Mouse (Mus musculus) mouse embryonic stem cell (cell line): Measurements from ENCODE around the gene Vmn2r9.
"Not testable (repeated sequence)": the region's sequence is repeated elsewhere in the genome, so short reads cannot be mapped to it uniquely, and the experiment has no call there.

Experiments
- in situ Hi-C, 2 experiments: fragments of 300-500 bp; cut with MboI; formaldehyde crosslinking; loops; 1 replicate in 1 of 2; 3 replicates in 1 of 2; pipeline ENCODE4 v1.14.3; 2019 to 2020; ENCODE audit warnings: low sequenced_read_pairs in 2 of 2, low pct_unique_long_range_greater_than_20kb in 1 of 2, mixed read lengths in 1 of 2; ENCODE audit not compliant: unreplicated experiment in 1 of 2

Gene Vmn2r9

GRCm38 (mm10) chr5:108852501-108852900 is at the start of gene Vmn2r9:
TSS of gene Vmn2r9 (minus strand) at chr5:108852601.
- in situ Hi-C loops: not testable (repeated sequence)

GRCm38 (mm10) chr5:108866746-108867145 is 14.3 kb upstream of the Vmn2r9 start:
- in situ Hi-C loops: loop anchor here in 1 of 2 experiments (10.0 kb wide), 1 partner anchor 208 kb away; no protein-coding TSS in a partner anchor

- in situ Hi-C loops: no loop called here
Measured at GRCm38 (mm10) chr5:108849466-108849865, 2.9 kb downstream of the Vmn2r9 start.

- in situ Hi-C loops: no loop called here
Measured at GRCm38 (mm10) chr5:108836156-108836555, 16.2 kb downstream of the Vmn2r9 start.

- in situ Hi-C loops: no loop called here
Measured at GRCm38 (mm10) chr5:108823276-108823675, 29.1 kb downstream of the Vmn2r9 start.

GRCm38 (mm10) chr5:108808750-108809149 is 43.7 kb downstream of the Vmn2r9 start, which contains the start of gene Vmn2r8:
TSS of gene Vmn2r8 (minus strand) at chr5:108808850.
- in situ Hi-C loops: not testable (repeated sequence)

GRCm38 (mm10) chr5:108803646-108804045 is 48.8 kb downstream of the Vmn2r9 start:
- in situ Hi-C loops: no loop called here

GRCm38 (mm10) chr5:108795263-108795662 is 57.1 kb downstream of the Vmn2r9 start, which contains the start of gene Tmed11:
TSS of gene Tmed11 (minus strand) at chr5:108795363.
- in situ Hi-C loops: not testable (repeated sequence)

- in situ Hi-C loops: not testable (repeated sequence)
Measured at GRCm38 (mm10) chr5:108790385-108790784, 62.0 kb downstream of the Vmn2r9 start.
